Mouse (Mus musculus) layer of hippocampus, postnatal 36 days (tissue): ENCODE data around the gene Thrb. TPM values are rescaled to one million over a fixed set of nuclear protein-coding genes. Genes with fewer than 3 reads are reported as not detected.
A peak's percentile ranks its signal among the peaks of the same experiment; 100 is the strongest.

Source experiments
- DNase-seq, 2 experiments: peaks; one replicate each; pipeline ENCODE4 v3.0.0; 2022
- total RNA-seq, 2 experiments: library from RNA; stranded (reverse); gene quantifications; 2 replicates each; pipeline ENCODE4 v1.2.3; 2021

Thrb gene
- total RNA-seq, 2 experiments from 2014 or later = 41.4 to 42.7 TPM

- peak; percentile 11 to 30 for DNase-seq
Observed at GRCm38 (mm10) chr14:17713297-17713904, 53.3 kb downstream of the Thrb start.

GRCm38 (mm10) chr14:17719494-17719893 lies 59.4 kb downstream of the Thrb start:
- DNase-seq = no peak

- peak; percentile 44 to 61 for DNase-seq
Observed at GRCm38 (mm10) chr14:17722824-17723445, 62.9 kb downstream of the Thrb start.

- DNase-seq = no peak
Observed at GRCm38 (mm10) chr14:17724577-17724976, 64.5 kb downstream of the Thrb start.

GRCm38 (mm10) chr14:17726906-17727305 lies 66.8 kb downstream of the Thrb start:
- DNase-seq = no peak

GRCm38 (mm10) chr14:17727878-17728277 lies 67.8 kb downstream of the Thrb start:
- no peak for DNase-seq

- DNase-seq = no peak
Observed at GRCm38 (mm10) chr14:17728889-17729288, 68.8 kb downstream of the Thrb start.

GRCm38 (mm10) chr14:17731020-17731419 lies 71.0 kb downstream of the Thrb start:
- no peak for DNase-seq

- DNase-seq = no peak
Observed at GRCm38 (mm10) chr14:17733077-17733778, 73.2 kb downstream of the Thrb start.

- no peak for DNase-seq
Observed at GRCm38 (mm10) chr14:17733779-17734137, 73.7 kb downstream of the Thrb start.

GRCm38 (mm10) chr14:17735440-17735839 lies 75.4 kb downstream of the Thrb start:
- DNase-seq = no peak

GRCm38 (mm10) chr14:17740903-17741302 lies 80.8 kb downstream of the Thrb start:
- no peak for DNase-seq

- no peak for DNase-seq
Observed at GRCm38 (mm10) chr14:17742264-17742663, 82.2 kb downstream of the Thrb start.

- DNase-seq = no peak
Observed at GRCm38 (mm10) chr14:17742902-17743712, 83.0 kb downstream of the Thrb start.

- DNase-seq = no peak
Observed at GRCm38 (mm10) chr14:17743713-17744158, 83.7 kb downstream of the Thrb start.

GRCm38 (mm10) chr14:17747922-17748321 lies 87.9 kb downstream of the Thrb start:
- DNase-seq = no peak

- DNase-seq = no peak
Observed at GRCm38 (mm10) chr14:17748945-17749344, 88.9 kb downstream of the Thrb start.

GRCm38 (mm10) chr14:17751911-17752310 lies 91.8 kb downstream of the Thrb start:
- no peak for DNase-seq

GRCm38 (mm10) chr14:17753429-17753828 lies 93.4 kb downstream of the Thrb start:
- DNase-seq = no peak

GRCm38 (mm10) chr14:17756732-17757131 lies 96.7 kb downstream of the Thrb start:
- no peak for DNase-seq

- no peak for DNase-seq
Observed at GRCm38 (mm10) chr14:17767987-17768386, 107.9 kb downstream of the Thrb start.

- DNase-seq = no peak
Observed at GRCm38 (mm10) chr14:17774404-17774803, 114.3 kb downstream of the Thrb start.

- DNase-seq = no peak
Observed at GRCm38 (mm10) chr14:17781921-17782320, 121.9 kb downstream of the Thrb start.
